Mouse (Mus musculus): Measurements from ENCODE around the gene Dnajc13.

Gene Dnajc13

DNA sequence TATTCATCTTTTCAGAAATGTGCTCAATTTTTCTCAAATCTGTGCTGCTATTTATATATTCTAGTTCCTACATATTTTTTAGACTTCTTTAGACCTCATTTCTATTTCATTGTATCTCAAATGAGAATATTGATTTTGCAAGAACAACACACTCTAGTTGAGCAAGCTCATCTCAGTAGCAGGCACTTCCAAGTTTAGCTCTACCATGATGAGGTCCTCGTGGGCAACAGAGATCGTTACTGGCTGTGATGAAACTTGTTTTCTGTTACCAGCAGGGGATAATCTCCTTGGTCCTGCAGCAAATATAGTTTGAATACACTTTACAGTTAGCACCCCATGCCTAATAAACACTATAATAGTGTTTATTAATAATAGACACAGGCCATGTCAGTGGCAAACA is 6.6 kb downstream of the Dnajc13 start:
- DNase-seq (ENCODE audit: low spot score in 2 of 2), result no peak

DNA sequence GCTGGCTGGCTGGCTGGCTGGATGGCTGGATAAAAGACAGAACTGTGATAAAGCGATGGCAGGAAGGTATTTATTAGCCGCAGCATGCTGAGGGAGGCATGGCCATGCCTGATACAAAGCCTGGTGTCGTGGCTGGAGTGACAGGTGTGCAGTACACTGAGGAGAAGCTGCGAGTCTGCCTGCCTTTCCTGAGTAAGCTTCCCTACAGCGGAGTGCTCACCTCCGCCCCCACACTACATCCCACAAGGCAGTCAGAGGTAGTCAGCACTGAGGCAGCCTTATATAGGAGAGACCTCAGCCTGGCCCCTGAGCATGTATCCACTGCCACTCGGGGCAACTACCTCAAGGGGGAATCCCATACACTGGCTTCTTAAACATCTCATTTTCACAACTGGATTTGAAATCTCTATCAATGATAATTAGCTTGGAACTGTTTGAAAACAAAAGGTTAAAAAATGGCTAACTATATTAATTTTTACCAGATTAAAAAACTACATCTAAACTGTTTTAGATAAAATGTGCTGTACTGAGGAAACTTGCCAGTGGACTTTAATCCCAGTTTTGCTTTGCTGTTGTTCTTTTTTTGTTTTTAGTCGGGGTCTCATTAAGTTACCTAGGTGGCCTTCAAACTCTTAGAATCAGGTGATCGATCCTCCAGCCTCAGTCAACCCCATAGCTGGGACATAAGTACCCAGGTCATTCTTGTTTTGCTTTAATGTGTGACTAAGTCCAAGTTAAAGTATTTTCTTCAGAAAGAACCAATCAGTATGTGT is 8.1 kb downstream of the Dnajc13 start:
- no peak for DNase-seq (ENCODE audit: low spot score in 2 of 2)

DNA sequence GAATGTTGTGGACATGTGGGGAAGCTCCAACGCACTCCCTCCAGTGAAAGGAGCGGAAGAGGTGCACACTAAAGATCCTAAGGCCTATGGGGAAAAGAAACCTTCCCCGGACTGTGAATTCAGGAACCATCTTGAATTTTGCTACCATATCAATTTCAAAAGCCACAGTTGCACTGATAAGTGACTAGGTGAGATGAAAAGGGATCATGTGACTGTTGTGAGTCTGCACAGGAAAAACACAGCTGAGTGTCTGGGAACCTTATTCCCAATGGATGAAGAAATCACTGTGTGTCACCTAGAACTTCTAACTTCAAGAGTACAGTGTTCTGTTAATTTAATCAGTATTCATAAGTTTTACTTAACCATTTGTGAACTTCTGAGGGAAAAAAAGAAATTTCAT is 10.1 kb downstream of the Dnajc13 start:
- DNase-seq (ENCODE audit: low spot score in 2 of 2), result no peak

DNA sequence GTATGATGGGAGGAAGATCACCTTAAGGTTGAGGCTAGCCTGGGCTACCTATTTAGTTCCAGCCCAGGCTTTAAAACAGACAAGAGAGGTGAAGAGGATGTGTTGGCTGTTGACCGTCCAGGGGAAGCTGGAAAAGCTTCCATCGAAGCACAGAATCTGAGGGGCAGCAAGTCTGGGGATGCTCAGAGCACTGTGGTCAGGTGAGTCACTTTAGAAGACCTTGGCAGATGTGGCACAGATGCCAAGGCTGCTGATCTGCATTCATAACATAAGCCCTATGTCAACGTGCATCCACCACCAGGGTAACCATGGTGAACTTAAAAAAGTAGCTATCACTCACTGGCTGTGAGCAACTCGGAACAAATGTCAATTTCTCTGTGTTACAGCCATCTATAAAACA is 11.0 kb downstream of the Dnajc13 start:
- no peak for DNase-seq (ENCODE audit: low spot score in 2 of 2)

DNA sequence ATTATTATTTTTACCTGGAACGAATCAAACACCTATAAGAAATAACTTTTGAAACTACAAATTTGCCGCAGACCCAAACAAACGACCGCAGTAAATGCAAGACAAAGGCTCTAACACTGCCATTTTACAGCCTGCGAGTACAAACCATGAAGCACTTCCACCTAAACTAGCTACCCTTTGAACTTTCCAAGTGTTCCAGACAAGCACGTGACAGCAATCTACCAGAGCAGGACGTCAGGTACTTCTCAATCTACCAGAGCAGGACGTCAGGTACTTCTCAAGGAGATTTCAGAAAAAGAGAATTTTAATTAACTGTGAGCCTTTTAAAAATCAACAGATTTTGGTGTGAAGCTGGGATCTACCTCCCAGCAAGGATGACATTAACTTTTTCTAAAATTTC is 11.6 kb downstream of the Dnajc13 start:
- DNase-seq (ENCODE audit: low spot score in 2 of 2), result no peak

DNA sequence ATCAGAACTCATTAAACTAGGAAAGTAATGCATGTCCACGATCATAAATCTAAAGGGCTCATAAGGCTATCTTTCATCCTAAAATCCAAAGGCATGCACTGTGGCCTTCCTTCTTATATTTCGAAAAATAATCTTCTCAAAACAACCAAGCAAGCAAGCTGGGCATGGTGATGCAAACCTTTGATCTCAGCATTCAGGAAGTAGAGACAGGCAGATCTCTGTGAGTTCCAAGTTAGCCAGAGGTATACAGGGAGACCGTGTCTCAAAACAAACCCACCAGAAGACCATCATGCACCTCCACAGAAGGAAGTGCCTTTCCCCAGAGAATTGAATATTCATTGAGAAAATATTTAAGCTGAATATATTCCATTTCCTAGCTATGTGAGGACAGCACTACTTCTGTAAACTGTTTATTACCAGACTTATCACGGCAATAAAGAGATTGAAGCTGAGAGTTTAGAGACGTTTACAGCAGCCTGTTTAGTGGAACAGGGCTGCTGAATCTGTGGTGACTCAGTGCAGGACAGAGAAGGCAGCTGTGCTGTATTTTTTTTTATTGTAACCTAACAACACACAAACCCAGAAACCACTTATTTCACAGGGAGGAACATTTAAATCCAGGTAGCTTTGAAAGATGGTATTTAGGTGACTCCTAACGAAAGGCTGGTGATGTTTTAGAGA is 15.3 kb downstream of the Dnajc13 start:
- DNase-seq (ENCODE audit: low spot score in 2 of 2), result no peak

DNA sequence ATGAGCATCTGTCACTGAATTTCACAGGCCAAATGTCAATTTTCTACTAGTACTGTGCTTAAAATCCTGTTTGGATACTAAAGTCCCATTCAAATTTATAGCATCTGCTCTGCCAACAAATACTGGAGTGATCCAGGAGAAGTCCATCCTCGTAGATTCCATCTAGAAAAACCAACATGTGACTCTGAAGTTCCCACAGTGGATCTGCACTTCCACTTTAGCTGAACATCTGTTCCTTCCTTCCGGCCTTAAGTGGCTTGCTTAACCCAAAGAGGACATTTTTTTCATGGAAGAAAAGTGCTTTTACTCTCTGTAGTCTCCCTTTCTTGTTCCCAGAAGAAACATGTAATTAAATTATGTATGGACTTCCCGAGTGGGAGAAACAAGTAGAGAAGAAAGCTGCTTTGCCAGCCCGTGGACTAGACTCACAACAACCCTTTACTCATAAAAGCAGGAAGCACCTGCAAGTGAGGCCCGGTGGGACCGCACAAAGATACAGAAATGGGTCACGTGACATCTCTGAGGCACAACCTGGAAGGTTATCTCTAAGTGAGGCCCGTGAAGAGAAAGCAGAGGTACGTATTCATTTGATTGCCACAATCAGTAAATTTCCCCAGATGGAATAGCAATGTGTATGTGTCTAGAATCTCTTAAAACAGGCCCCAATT is 18.8 kb downstream of the Dnajc13 start:
- peak; percentile 54 to 61 for DNase-seq (ENCODE audit: low spot score in 2 of 2)

DNA sequence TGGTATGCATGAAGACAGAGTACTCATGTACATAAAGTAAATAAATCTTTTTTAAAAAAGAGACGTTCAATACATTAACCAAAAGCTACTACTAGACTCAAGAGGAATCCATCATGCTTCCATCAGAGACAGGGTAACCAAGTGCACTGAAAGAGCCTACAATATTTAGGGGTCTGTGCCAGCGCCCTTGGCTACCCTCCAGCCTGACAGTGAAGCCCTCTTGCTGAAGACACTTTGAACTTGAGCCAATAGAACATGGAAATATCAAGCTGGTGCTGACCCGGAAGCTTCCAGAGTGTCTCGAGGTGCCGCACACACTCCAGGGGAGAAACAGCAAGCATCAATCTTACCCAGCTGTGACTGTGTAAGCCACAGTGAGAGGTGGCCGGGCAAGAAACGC is 22.6 kb downstream of the Dnajc13 start:
- no peak for DNase-seq (ENCODE audit: low spot score in 2 of 2)

DNA sequence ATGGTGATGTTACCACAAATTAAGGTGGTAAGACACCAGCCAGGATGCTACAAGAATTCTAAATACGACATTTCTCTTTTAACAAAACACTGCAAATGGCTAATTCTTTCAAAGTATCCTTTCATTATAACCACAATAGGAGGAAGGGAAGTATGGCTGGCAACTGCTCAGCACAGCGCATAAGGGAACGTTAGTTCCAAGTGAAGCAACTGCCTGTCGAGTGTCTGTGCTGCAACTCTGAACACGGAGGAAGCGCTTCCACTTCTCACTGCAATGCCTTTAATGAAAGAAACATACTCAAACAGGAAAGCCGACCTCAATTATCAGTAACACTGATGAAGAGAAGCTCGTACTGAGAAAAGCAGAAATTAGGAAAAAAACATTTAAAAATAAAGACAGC is 23.7 kb downstream of the Dnajc13 start:
- no peak for DNase-seq (ENCODE audit: low spot score in 2 of 2)

DNA sequence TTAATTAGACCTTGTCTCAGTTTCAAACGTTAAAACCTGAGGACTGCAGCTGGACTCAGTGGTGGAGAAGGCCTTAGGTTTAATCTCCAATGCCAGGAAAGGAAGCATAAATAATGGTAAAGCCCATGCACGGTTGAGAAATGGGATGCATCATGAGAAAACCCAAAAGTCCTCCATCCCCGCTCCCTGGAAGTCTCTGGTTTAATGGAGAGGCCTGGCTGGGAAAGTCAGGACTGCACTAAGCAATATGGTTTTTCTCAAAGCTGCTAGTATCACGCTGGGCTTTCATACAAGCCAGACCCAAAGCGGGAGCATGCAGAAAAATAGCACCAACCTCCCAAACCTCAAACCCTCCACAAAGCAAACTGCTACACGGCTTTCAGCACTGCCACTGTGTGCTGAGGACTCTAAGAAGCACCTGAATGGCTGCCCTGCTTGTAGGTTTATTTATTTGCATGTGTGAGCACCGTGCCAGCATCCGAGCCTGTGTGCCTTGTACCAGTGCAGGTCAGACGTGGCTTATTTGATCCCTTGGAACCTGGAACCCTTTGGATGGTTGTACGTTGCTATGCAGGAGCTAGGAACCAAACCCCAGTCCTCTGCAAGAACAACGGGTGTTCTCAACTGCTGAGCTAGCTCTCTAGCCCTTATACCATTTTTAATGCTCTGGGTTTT is 26.3 kb downstream of the Dnajc13 start:
- DNase-seq (ENCODE audit: low spot score in 2 of 2), result no peak

DNA sequence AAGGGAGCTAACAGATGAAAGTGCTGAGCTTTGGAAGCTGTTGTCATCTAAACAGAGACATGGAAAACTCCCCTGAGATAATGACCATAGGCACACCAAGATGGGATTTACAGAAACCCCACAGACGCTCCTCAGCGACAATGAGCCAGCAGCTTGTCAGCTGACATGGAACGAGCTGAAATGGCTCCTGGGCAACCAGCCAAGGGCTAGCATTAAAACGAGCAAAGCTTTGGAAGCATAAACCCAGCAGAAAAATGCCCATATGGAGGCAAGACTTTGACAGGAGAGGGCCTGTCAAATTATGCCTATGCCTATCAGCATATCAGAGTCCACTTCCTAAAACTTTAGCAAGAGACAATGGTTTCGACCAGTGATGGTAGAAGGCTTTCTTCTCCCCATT is 27.0 kb downstream of the Dnajc13 start:
- no peak for DNase-seq (ENCODE audit: low spot score in 2 of 2)

DNA sequence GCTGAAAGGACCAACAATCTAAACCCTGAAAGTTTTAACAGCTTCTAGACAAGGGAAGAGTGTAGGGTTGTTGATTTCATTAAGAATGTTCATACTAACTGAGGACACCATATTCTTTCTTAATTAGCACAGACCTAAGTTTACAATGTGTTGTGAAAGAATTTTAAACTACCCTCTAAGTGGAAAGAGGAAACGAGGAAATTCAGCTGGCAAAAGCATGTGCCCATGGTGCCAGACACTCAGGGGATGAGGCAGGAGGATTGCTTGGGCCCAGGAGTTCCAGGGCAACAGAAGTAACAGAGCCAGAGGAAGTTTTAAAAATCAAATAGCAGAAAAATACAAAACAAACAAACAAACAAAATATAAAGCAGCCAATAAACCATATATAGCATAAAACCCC is 28.9 kb downstream of the Dnajc13 start:
- DNase-seq (ENCODE audit: low spot score in 2 of 2), result no peak

DNA sequence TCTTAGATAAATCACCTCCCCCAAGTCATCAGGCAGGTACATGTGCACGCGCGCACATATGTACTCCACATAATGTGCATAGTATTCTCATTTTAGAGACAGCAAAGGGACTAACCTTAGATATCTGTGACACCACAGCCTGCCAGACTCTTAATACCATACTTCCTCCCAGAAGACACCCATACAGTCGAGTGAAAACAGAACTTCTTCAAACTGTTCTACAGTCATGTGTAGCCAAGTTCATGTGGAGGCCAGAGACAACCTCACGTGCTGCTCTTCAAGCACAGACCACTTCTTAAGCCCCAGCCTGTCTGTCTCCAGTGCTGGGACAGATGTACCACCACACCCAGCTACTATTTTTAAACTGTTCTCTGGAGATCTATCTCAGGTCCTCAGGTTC is 29.7 kb downstream of the Dnajc13 start:
- DNase-seq (ENCODE audit: low spot score in 2 of 2), result no peak

DNA sequence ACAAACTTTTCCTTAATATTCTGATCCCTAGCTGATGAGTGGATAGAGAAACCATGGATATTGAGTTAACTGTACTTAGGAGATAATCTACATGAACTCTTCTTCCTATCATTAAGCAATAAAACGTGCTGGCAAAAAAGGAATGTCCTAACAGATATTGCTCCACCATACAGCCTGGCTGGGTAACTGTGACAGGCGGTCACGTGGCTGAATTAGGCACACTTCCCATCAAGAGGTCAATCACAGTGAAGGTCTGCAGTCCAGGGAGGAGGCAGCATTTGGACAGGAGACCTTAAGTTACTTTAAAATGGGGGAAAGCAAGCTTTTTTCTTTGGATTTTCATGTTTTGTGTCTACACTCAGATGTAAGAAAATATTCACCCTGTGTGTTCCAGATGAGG is 30.7 kb downstream of the Dnajc13 start:
- DNase-seq (ENCODE audit: low spot score in 2 of 2), result no peak

DNA sequence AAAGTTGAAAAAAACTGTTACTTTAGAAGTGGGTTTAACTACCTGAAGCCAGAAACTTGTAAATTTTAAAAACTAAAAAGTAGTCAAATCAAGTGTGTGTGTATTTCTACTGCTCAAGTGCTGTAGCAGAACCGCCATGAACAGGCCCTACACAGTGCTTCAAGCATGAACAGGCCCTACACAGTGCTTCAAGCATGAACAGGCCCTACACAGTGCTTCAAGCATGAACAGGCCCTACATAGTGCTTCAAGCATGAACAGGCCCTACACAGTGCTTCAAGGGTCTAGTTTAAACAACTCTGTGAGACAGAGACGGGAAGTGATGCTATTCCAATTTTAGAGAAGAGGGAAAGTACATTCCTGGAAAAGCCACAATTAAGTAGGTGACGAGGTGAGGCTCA is 51.3 kb downstream of the Dnajc13 start:
- no peak for DNase-seq (ENCODE audit: low spot score in 2 of 2)

DNA sequence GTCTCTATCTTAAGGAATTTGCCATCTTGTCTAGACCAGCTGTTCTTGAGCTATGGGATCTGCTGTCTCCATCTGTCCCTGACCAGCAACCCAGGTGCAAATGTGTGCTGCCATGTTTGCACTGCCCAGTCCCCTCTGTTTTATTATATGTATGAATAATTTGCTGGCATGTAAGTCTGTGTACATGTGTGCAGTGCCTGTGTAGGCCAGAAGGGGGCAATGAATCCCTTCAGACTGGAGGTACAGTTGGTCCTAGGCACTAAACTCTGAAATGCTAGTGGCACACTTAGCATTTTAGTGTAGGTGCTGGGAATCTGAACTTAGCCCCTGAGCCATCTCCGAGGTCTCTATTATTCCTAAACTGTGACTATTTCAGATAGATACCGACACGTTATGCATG is 58.9 kb downstream of the Dnajc13 start:
- peak; percentile 22 to 57 for DNase-seq (ENCODE audit: low spot score in 2 of 2)

DNA sequence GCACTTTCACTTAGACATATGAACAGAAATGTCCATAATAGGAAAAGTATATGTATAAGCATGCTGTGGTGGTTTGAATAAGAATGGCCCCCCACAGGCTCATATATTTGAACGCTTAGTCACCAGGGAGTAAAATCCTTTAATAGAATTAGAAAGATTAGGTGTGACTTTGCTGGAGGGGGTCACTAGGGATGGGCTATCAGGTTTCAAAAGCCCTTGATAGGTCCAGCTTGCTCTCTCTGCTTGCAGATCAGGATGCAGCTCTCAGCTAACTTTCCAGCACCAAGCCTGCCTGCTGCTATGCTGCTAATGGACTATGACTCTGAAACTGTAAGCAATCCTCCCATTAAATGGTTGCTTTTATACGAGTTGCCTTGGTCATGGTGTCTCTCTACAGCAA is 68.2 kb downstream of the Dnajc13 start:
- DNase-seq (ENCODE audit: low spot score in 2 of 2), result no peak

DNA sequence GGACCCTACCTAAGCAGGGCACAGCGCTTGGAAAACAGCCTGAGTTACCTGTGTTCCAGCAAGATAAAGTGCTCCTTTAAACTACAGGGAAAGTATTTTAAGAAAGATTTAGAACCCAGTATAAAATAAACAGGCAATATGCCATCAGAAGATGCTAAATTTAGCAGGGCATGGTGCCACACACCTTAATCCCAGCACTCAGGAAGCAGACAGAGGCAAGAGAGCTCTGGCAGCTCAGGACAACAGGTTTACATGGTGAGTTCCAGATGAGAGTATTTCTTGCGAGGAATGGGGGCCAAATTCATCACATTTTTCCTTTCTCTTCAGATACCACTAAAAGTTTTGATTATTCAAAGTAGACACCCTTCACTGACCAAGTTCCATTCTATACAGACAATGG is 68.8 kb downstream of the Dnajc13 start:
- DNase-seq (ENCODE audit: low spot score in 2 of 2), result no peak

DNA sequence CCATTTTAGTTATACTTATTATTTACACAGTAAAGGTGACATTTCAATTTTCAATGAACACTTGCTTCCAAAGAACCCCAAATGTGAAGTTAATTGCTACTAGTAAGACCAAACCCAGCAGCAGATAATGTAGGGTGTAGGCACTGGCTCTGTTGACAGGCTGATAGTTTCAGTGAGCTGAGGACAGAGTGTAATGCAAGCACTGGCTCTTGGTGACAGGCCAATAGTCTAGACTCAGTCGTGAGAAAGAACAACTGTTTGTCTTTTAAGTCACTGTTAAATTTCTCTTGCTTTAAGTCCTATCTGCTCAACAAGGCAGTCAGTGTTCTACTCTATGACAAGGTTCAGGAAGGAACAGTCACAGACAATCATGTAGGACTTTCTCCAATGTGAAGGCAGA is 69.4 kb downstream of the Dnajc13 start:
- DNase-seq (ENCODE audit: low spot score in 2 of 2), result no peak

DNA sequence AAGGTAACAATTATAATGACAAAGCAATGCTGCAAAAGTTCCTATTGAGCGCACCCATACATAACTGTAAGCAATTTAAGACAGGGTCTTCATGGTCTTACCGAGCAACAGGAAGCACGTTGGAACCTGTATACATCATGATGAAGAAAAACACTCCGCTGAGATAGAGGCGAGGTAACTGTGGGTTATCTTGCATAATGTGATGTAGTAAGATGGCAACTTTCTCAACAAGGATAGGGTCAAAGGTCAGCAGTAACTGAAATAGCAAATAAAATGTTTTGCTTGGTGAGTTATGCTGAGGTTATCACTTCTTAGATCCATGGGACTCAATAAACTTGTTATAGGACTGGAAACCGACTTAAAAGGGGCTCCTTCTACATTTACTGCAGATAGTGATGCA is 70.2 kb downstream of the Dnajc13 start:
- no peak for DNase-seq (ENCODE audit: low spot score in 2 of 2)

DNA sequence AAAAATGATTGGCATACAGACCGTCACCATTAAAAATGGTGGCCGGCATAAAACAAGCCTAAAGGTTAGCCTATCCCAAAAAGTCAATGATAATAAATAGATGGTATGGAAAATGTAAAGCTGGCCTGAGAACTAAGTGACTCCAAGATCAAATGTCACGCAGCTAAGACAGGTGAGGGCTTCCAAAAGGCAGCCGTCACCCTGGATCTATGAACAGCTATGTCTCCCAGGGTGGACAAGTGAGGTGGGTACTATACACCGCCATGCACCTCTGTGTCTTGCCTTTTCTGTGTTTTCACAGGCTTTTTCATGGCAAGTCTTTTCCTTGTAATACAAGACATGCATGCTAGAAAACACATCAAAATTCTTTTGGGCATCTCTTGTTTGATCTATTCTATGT is 73.1 kb downstream of the Dnajc13 start:
- no peak for DNase-seq (ENCODE audit: low spot score in 2 of 2)

DNA sequence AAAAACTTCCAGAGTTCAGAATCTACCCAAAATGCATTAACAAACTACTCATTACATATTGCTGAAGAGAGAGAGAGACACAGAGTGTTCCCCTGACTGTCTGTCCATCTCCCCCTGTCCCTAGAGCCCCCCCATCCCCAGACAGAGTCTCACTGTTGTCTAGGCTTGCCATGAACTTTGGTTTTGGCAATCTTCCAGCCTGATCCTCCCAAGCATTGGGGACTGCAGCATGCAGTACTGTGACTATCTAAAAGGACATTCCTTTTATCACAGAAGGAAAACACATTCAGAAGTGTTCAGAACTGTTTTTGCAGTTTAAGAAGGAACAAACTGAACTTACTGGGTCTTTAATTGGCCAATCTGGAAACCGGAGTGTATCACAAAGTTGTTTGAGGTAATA is 74.0 kb downstream of the Dnajc13 start:
- no peak for DNase-seq (ENCODE audit: low spot score in 2 of 2)

DNA sequence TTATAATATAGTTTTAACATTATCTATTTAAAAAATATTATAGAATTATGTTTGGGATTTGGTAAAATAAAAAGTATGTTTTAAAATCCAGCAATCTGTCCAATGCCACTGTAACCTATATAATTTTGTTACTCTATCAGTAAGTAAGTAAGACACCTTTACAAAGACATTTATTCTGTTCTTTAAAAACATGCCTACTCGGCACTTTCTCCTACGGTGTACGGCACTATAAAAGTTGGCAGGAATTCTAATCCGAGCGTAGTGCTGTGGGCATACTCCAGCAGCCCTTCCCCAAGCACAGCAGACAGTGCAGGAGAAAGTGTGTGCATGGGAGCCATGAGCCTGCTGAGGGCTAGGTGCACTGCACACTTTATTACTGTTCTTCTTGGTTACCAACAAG is 75.7 kb downstream of the Dnajc13 start:
- DNase-seq (ENCODE audit: low spot score in 2 of 2), result no peak
